Mouse (Mus musculus): ENCODE data around the gene Mien1. TPM values are rescaled to one million over a fixed set of nuclear protein-coding genes. Genes with fewer than 3 reads are reported as not detected.
A peak's percentile ranks its signal among the peaks of the same experiment; 100 is the strongest.

The Mien1 gene
- polyA plus RNA-seq, 1 experiment from 2014 or later, result 65.3 TPM

DNA sequence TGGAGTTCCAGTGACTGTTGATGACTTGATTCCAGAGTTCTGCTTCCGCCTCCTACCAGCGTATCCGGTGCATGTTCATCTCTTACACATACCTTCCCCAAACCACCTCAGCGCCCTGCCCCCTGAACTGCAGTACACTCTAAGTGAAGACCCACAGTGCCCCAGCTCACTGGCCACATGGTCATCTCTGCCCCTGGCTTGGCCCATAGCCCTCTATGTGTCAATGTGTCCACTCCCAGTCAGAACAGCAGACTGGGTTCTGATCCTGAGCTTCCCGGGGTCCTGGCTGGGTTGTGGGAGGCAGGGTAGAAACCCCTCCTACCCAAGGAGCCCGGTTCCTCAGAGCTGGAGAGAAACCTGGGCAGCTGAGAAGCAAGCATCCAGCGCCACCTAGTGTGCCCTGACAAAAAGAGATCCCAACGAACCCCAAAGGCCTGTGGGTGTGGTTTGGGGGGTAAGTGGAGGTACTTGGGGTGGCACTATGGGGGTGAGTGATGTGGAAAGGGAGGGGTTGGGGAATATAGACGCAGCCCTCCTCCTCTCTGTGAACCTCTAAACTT lies 49.5 kb downstream of the Mien1 start:
- Histone ChIP-seq H3K4me3 (ENCODE audit: low read depth, low read length) (no peak overlapping the region), H3K27ac (ENCODE audit: low read depth) (no peak overlapping the region), H3K36me3 (ENCODE audit: insufficient read depth) (no peaks in the 10 kb centered on the region), H3K27me3 (ENCODE audit: insufficient read depth, low read length) (peaks cover 45% of the 10 kb centered on the region), H3K4me1 (ENCODE audit: insufficient read depth) (peaks cover 15% of the 10 kb centered on the region; the same call in 1 of the 2 replicates), H3K9me3 (ENCODE audit: low read depth, low read length) (no peaks in the 10 kb centered on the region), H3K4me2 (no peak overlapping the region), H3K9ac (no peak overlapping the region)
- peak; percentile 67 for TF ChIP-seq CTCF (IDR thresholded peaks at IDR 0.05; ENCODE audit: low read depth)
- 28% methylated on average over 9 of the region's 9 CpGs for WGBS
- DNase-seq (peak; percentile 77), ATAC-seq (ENCODE audit: insufficient read depth) (no peak)

- Histone ChIP-seq H3K9me3 (ENCODE audit: low read depth, low read length) (no peaks in the 10 kb centered on the region), H3K36me3 (ENCODE audit: insufficient read depth) (no peaks in the 10 kb centered on the region), H3K4me3 (ENCODE audit: low read depth, low read length) (no peak overlapping the region), H3K9ac (no peak overlapping the region), H3K27me3 (ENCODE audit: insufficient read depth, low read length) (peaks cover 45% of the 10 kb centered on the region), H3K4me2 (no peak overlapping the region), H3K27ac (ENCODE audit: low read depth) (no peak overlapping the region), H3K4me1 (ENCODE audit: insufficient read depth) (peaks cover 6% of the 10 kb centered on the region; the same call in 1 of the 2 replicates)
- 55% methylated on average over 10 of the region's 10 CpGs for WGBS
- TF ChIP-seq CTCF (IDR thresholded peaks at IDR 0.05; ENCODE audit: low read depth), result 0 out of 2 replicates have a peak, but pooled peaks have one; percentile 3
- ATAC-seq (ENCODE audit: insufficient read depth) (no peak), DNase-seq (no peak)
These were observed 50.5 kb downstream of the Mien1 start for GRCm38 (mm10) chr11:98388282-98388681.

Other genes with a start within 250 kb of the Mien1 start
- 62.4 and 62.8 TPM in 2 replicates for gene Med1, start 245.7 kb downstream of the Mien1 start, polyA plus RNA-seq (2014; fragmentation: Nextera tagmentation; extraction: Ambion mirVana)
- 14.6 and 16.6 TPM in 2 replicates for gene Cdk12, start 235.9 kb downstream of the Mien1 start, polyA plus RNA-seq (2014; fragmentation: Nextera tagmentation; extraction: Ambion mirVana)
- gene Neurod2, start 109.3 kb downstream of the Mien1 start, polyA plus RNA-seq (2014; fragmentation: Nextera tagmentation; extraction: Ambion mirVana), result not detected in 2 replicates
- gene Ppp1r1b, start 90.6 kb downstream of the Mien1 start, polyA plus RNA-seq (2014; fragmentation: Nextera tagmentation; extraction: Ambion mirVana), result 0.53 and 1.3 TPM in 2 replicates
- gene Stard3, start 80.6 kb downstream of the Mien1 start, polyA plus RNA-seq (2014; fragmentation: Nextera tagmentation; extraction: Ambion mirVana), result 38.2 and 42.7 TPM in 2 replicates
- 3.8 TPM in 1 of 2 replicates, not detected in the other for gene Tcap, start 55.2 kb downstream of the Mien1 start, polyA plus RNA-seq (2014; fragmentation: Nextera tagmentation; extraction: Ambion mirVana)
- gene Pnmt, start 52.5 kb downstream of the Mien1 start, polyA plus RNA-seq (2014; fragmentation: Nextera tagmentation; extraction: Ambion mirVana), result not detected in 2 replicates
- gene Pgap3, start 38.5 kb downstream of the Mien1 start, polyA plus RNA-seq (2014; fragmentation: Nextera tagmentation; extraction: Ambion mirVana), result 10.9 and 11.6 TPM in 2 replicates
- gene Erbb2, start 26.5 kb downstream of the Mien1 start, polyA plus RNA-seq (2014; fragmentation: Nextera tagmentation; extraction: Ambion mirVana), result 42.7 and 46.5 TPM in 2 replicates
- gene Grb7, start 7.4 kb upstream of the Mien1 start, polyA plus RNA-seq (2014; fragmentation: Nextera tagmentation; extraction: Ambion mirVana), result 39.4 and 43.0 TPM in 2 replicates
- 0.14 and 0.32 TPM in 2 replicates for gene Ikzf3, start 107.0 kb upstream of the Mien1 start, polyA plus RNA-seq (2014; fragmentation: Nextera tagmentation; extraction: Ambion mirVana)
- 0.57 TPM in 1 of 2 replicates, not detected in the other for gene Zpbp2, start 112.1 kb upstream of the Mien1 start, polyA plus RNA-seq (2014; fragmentation: Nextera tagmentation; extraction: Ambion mirVana)
- gene Ormdl3, start 148.4 kb upstream of the Mien1 start, polyA plus RNA-seq (2014; fragmentation: Nextera tagmentation; extraction: Ambion mirVana), result 6.6 and 6.9 TPM in 2 replicates
- gene Lrrc3c, start 159.3 kb upstream of the Mien1 start, polyA plus RNA-seq (2014; fragmentation: Nextera tagmentation; extraction: Ambion mirVana), result not detected in 2 replicates
- gene Gm12355, start 186.7 kb upstream of the Mien1 start, polyA plus RNA-seq (2014; fragmentation: Nextera tagmentation; extraction: Ambion mirVana), result 1.2 and 1.4 TPM in 2 replicates
- not detected in 2 replicates for gene Gsdma3, start 187.4 kb upstream of the Mien1 start, polyA plus RNA-seq (2014; fragmentation: Nextera tagmentation; extraction: Ambion mirVana)
- gene Gsdma2, start 207.8 kb upstream of the Mien1 start, polyA plus RNA-seq (2014; fragmentation: Nextera tagmentation; extraction: Ambion mirVana), result not detected in 2 replicates
- not detected in 2 replicates for gene Gsdma, start 225.4 kb upstream of the Mien1 start, polyA plus RNA-seq (2014; fragmentation: Nextera tagmentation; extraction: Ambion mirVana)
- 152 and 169 TPM in 2 replicates for gene Psmd3, start 243.6 kb upstream of the Mien1 start, polyA plus RNA-seq (2014; fragmentation: Nextera tagmentation; extraction: Ambion mirVana)